Mouse (Mus musculus) cerebral cortex, adult 2 months (tissue): Measurements from ENCODE around the gene Nupl1.

Experiments used
- WGBS: fragments of 180-500 bp; shearing (Covaris S2); methylation state at CpG from one replicate; pipeline ENCODE4 v1.1.7; 2018; 5-methylcytosine and 5-hydroxymethylcytosine counted together

Gene Nupl1

GRCm38 (mm10) chr14:60219886-60220285 is 31.3 kb downstream of the Nupl1 start:
- WGBS = 52% methylated on average over 10 of the region's 10 CpGs

GRCm38 (mm10) chr14:60217616-60218015 is 33.6 kb downstream of the Nupl1 start:
- 98% methylated on average over 4 of the region's 4 CpGs for WGBS

GRCm38 (mm10) chr14:60216125-60216524 is 35.1 kb downstream of the Nupl1 start:
- 94% methylated on average over 1 of the region's 1 CpGs for WGBS

GRCm38 (mm10) chr14:60215000-60215399 is 36.2 kb downstream of the Nupl1 start:
- over 99% methylated on average over 3 of the region's 3 CpGs for WGBS

GRCm38 (mm10) chr14:60214040-60214439 is 37.2 kb downstream of the Nupl1 start:
- WGBS = 49% methylated on average over 1 of the region's 1 CpGs

- WGBS = 92% methylated on average over 7 of the region's 7 CpGs
These were observed 42.1 kb downstream of the Nupl1 start for GRCm38 (mm10) chr14:60209166-60209565.

GRCm38 (mm10) chr14:60204993-60205392 is 46.2 kb downstream of the Nupl1 start:
- WGBS = 89% methylated on average over 6 of the region's 6 CpGs

- 50% methylated on average over 7 of the region's 7 CpGs for WGBS
These were observed 54.3 kb downstream of the Nupl1 start, which contains the start of gene Atp8a2 for GRCm38 (mm10) chr14:60196884-60197283. Atp8a2 (minus strand) TSS chr14:60197179.

GRCm38 (mm10) chr14:60195999-60196398 is 55.2 kb downstream of the Nupl1 start:
- whole genome bisulfite sequencing = 57% methylated on average over 5 of the region's 5 CpGs

GRCm38 (mm10) chr14:60194606-60195005 is 56.6 kb downstream of the Nupl1 start:
- 100% methylated on average over 1 of the region's 1 CpGs for WGBS

GRCm38 (mm10) chr14:60189771-60190170 is 61.5 kb downstream of the Nupl1 start:
- 56% methylated on average over 5 of the region's 5 CpGs for WGBS

- 48% methylated on average over 5 of the region's 5 CpGs for WGBS
These were observed 62.9 kb downstream of the Nupl1 start for GRCm38 (mm10) chr14:60188201-60188825.

GRCm38 (mm10) chr14:60181306-60181705 is 69.9 kb downstream of the Nupl1 start:
- 97% methylated on average over 2 of the region's 2 CpGs for WGBS

GRCm38 (mm10) chr14:60178571-60178955 is 72.7 kb downstream of the Nupl1 start:
- 41% methylated on average over 2 of the region's 2 CpGs for WGBS

GRCm38 (mm10) chr14:60177614-60178570 is 73.3 kb downstream of the Nupl1 start:
- WGBS = 13% methylated on average over 37 of the region's 37 CpGs

- 1% methylated on average over 84 of the region's 84 CpGs for WGBS
These were observed 74.2 kb downstream of the Nupl1 start for GRCm38 (mm10) chr14:60176891-60177613.

- 35% methylated on average over 9 of the region's 9 CpGs for WGBS
These were observed 74.8 kb downstream of the Nupl1 start for GRCm38 (mm10) chr14:60176469-60176890.

GRCm38 (mm10) chr14:60172286-60173055 is 78.8 kb downstream of the Nupl1 start:
- WGBS = 62% methylated on average over 12 of the region's 12 CpGs

GRCm38 (mm10) chr14:60170845-60171610 is 80.2 kb downstream of the Nupl1 start:
- 86% methylated on average over 16 of the region's 16 CpGs for WGBS

GRCm38 (mm10) chr14:60163367-60163766 is 87.9 kb downstream of the Nupl1 start:
- WGBS = 93% methylated on average over 3 of the region's 3 CpGs

GRCm38 (mm10) chr14:60152373-60152772 is 98.9 kb downstream of the Nupl1 start:
- 85% methylated on average over 11 of the region's 11 CpGs for WGBS
